ENCODE assay signal across 9 mouse cellular contexts in the genomic region with DNA sequence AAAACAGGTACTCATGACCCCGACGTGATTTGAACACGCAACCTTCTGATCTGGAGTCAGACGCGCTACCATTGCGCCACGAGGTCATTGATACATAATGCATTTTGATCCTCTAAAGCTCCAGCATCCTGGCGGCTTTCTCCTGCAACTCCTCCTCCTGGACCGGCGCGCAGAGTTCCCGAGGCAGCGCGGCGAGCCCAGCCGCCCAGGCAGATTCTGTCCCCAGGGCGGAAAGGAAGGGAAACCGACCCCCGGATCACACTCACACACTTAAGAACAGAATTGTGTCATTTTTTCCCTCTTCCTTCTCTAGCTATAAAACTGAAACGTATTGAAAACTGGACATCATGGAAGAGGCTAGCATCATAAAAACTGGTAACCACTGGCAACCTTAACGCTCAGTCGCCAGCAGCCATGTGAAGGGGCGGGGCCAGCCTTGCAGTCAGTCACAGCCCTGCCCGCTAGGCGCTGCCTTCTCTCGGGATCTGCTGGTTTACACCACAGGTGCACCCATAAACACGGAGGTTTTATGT. TPM values are rescaled to one million over a fixed set of nuclear protein-coding genes. Genes with fewer than 3 reads are reported as not detected.
DNase-seq lines count a peak whose midpoint lies in the region; ATAC-seq and TF ChIP-seq lines count a peak whose summit lies in the region.
"Had no signal": no experiment of that assay in that cellular context is flagged by ENCODE, and none has a peak within 500 bp of the region (broad histone marks: within the 10 kb centered on the region; RNA-seq: fewer than 3 reads in every experiment).

No protein-coding gene starts in this region.

- WGBS in cerebellum, adult 2 months, result under 1% methylated on average over 27 of the region's 27 CpGs
- WGBS in neural tube, embryonic 14.5 days, result 2% methylated on average over 27 of the region's 27 CpGs

- TF ChIP-seq CTCF in ES-Bruce4 (IDR thresholded peaks at IDR 0.05; ENCODE audit: low read depth, low read length), result no peak
- TF ChIP-seq CTCF in cerebellum, adult 2 months (IDR thresholded peaks at IDR 0.05; ENCODE audit: borderline replicate concordance, insufficient read depth, low read depth, low read length), result peak; percentile 33; the same call in 1 of the 2 replicates

- ATAC-seq in hematopoietic stem cell, adult 5-6 weeks (replicated peaks in 1 of 2; ENCODE audit: insufficient read depth in 1 of 2, low FRiP score in 2 of 2, low TSS enrichment in 1 of 2, low read depth in 1 of 2, poor library complexity in 2 of 2, severe bottlenecking in 2 of 2), result peak; percentile 60 to 70; a peak in 3 of 4 replicates
- ATAC-seq in neural tube, embryonic 14.5 days (ENCODE audit: low read depth), result peak; percentile 89

- no peaks in the 10 kb centered on the region for H3K27me3 ChIP-seq in ES-Bruce4 (ENCODE audit: control insufficient read depth, insufficient read depth, low read length, poor library complexity, severe bottlenecking)
- no peaks in the 10 kb centered on the region for H3K27me3 ChIP-seq in cerebellum, adult 2 months (ENCODE audit: control insufficient read depth, insufficient read depth, low read length)
- H3K27me3 ChIP-seq in neural tube, embryonic 14.5 days (ENCODE audit: control insufficient read depth, insufficient read depth, low read length), result no peaks in the 10 kb centered on the region

- H3K9me3 ChIP-seq in ES-Bruce4 (replicated peaks; ENCODE audit: control insufficient read depth, insufficient read depth, low read length, poor library complexity, severe bottlenecking), result no peaks in the 10 kb centered on the region
- no peaks in the 10 kb centered on the region for H3K9me3 ChIP-seq in neural tube, embryonic 14.5 days (ENCODE audit: control insufficient read depth, low read length)

- no peak for TF ChIP-seq POLR2A in ES-Bruce4 (IDR thresholded peaks at IDR 0.05; ENCODE audit: insufficient read depth, low read length)
- TF ChIP-seq POLR2A in cerebellum, adult 2 months (IDR thresholded peaks at IDR 0.05; ENCODE audit: borderline replicate concordance, insufficient read depth, low read length), result no peak

- H3K36me3 ChIP-seq in ES-Bruce4 (ENCODE audit: control insufficient read depth, insufficient read depth, low read length, poor library complexity, severe bottlenecking), result no peaks in the 10 kb centered on the region
- H3K36me3 ChIP-seq in neural tube, embryonic 14.5 days (ENCODE audit: control insufficient read depth, insufficient read depth, low read length), result no peaks in the 10 kb centered on the region

- no peaks in the 10 kb centered on the region for H3K4me1 ChIP-seq in ES-Bruce4 (ENCODE audit: control insufficient read depth, insufficient read depth, low read length)
- no peaks in the 10 kb centered on the region for H3K4me1 ChIP-seq in cerebellum, adult 2 months (ENCODE audit: control insufficient read depth, insufficient read depth, low read length)
- no peaks in the 10 kb centered on the region for H3K4me1 ChIP-seq in neural tube, embryonic 14.5 days (ENCODE audit: control insufficient read depth, insufficient read depth, low read length)

- H3K27ac ChIP-seq in ES-Bruce4 (ENCODE audit: insufficient read depth, low read length), result no peak overlapping the region
- 0 out of 2 replicates have a peak overlapping the region, but pooled peaks have one; percentile 22 for H3K27ac ChIP-seq in cerebellum, adult 2 months (ENCODE audit: insufficient read depth, low read length)
- no peak overlapping the region for H3K27ac ChIP-seq in neural tube, embryonic 14.5 days (ENCODE audit: low read depth, low read length)

- peak overlapping the region; percentile 12 for H3K4me3 ChIP-seq in ES-Bruce4 (ENCODE audit: low read depth, low read length)
- peak overlapping the region; percentile 88 for H3K4me3 ChIP-seq in cerebellum, adult 2 months (replicated peaks; ENCODE audit: insufficient read depth, low read depth, low read length)
- H3K4me3 ChIP-seq in neural tube, embryonic 14.5 days (ENCODE audit: low read depth, low read length), result peak overlapping the region; percentile 34

- H3K9ac ChIP-seq in ES-Bruce4 (ENCODE audit: low read depth, poor library complexity, severe bottlenecking), result no peak overlapping the region
- H3K9ac ChIP-seq in neural tube, embryonic 14.5 days (replicated peaks; ENCODE audit: low read depth, low read length), result no peak overlapping the region; the same call in 1 of the 2 replicates

- no peak for TF ChIP-seq EP300 in ES-Bruce4 (IDR thresholded peaks at IDR 0.05; ENCODE audit: insufficient read depth, low read depth, low read length)

- peak; percentile 81 to 90 for DNase-seq in cerebellum, adult 2 months
- peak; percentile 75 for DNase-seq in forelimb bud, embryonic 11.5 days (ENCODE audit: low read depth, low spot score)
- DNase-seq in layer of hippocampus, adult 8-10 months (ENCODE audit: low spot score in 2 of 2), result peak; percentile 59 to 71
- peak; percentile 58 to 68 for DNase-seq in lung, adult 18-20 months
- DNase-seq in thymus, postnatal 10 days (ENCODE audit: low spot score in 2 of 2), result peak; percentile 68 to 79

- peak overlapping the region; percentile 53 for H3K4me2 ChIP-seq in neural tube, embryonic 14.5 days (ENCODE audit: low read depth, low read length)

RNA-seq across cellular contexts. Expression of gene Gm10428, which starts 6.8 kb away (rescaled TPM):
- not detected in 2 replicates for polyA plus RNA-seq in ES-Bruce4 (2011; ENCODE audit: insufficient read depth, insufficient read length, low read depth, missing spikeins)
- polyA plus RNA-seq in cerebellum, adult 2 months (2012; rRNA removed), result not detected in 2 replicates
- total RNA-seq in hematopoietic stem cell, adult 5-6 weeks (2017), result not detected in 2 replicates
- not detected for total RNA-seq in layer of hippocampus, adult 8-10 months (2022)
- not detected in 2 replicates for polyA plus RNA-seq in neural tube, embryonic 14.5 days (2014; fragmentation: Nextera tagmentation; extraction: Ambion mirVana)
- total RNA-seq: adrenal gland, postnatal 4 days had no signal

RNA-seq across cellular contexts. Expression of gene Zfp287, which starts 14.4 kb away (rescaled TPM):
- polyA plus RNA-seq in ES-Bruce4 (2011; ENCODE audit: insufficient read depth, insufficient read length, low read depth, missing spikeins), result 2.7 and 2.9 TPM in 2 replicates
- 13.9 and 15.1 TPM in 2 replicates for polyA plus RNA-seq in cerebellum, adult 2 months (2012; rRNA removed)
- 7.3 and 9.6 TPM in 2 replicates for total RNA-seq in hematopoietic stem cell, adult 5-6 weeks (2017)
- total RNA-seq in layer of hippocampus, adult 8-10 months (2022), result 10 to 100 TPM; 16.3 to 19.9 (median 18.5) TPM
- polyA plus RNA-seq in neural tube, embryonic 14.5 days (2014; fragmentation: Nextera tagmentation; extraction: Ambion mirVana), result 24.7 and 25.3 TPM in 2 replicates

RNA-seq across cellular contexts. Expression of gene Zfp286, which starts 43.2 kb away (rescaled TPM):
- polyA plus RNA-seq in ES-Bruce4 (2011; ENCODE audit: insufficient read depth, insufficient read length, low read depth, missing spikeins), result 2.9 and 3.6 TPM in 2 replicates
- 9.8 and 10.8 TPM in 2 replicates for polyA plus RNA-seq in cerebellum, adult 2 months (2012; rRNA removed)
- total RNA-seq in hematopoietic stem cell, adult 5-6 weeks (2017), result 7.8 and 9.7 TPM in 2 replicates
- total RNA-seq in layer of hippocampus, adult 8-10 months (2022), result 10 to 100 TPM; 21.2 to 31.8 (median 24.3) TPM
- polyA plus RNA-seq in neural tube, embryonic 14.5 days (2014; fragmentation: Nextera tagmentation; extraction: Ambion mirVana), result 30.8 and 33.8 TPM in 2 replicates

Comparison
In these comparisons a context has a peak if more than half of its experiments do, and no peak if none do; other contexts are left out.
1. H3K4me3 ChIP-seq: peak in every context shown above with its lines; median percentile 88 in cerebellum, adult 2 months; 34 in neural tube, embryonic 14.5 days; 12 in ES-Bruce4.